Mouse (Mus musculus): Measurements from ENCODE around the gene Unc119b.
"Not testable (repeated sequence)": the region's sequence is repeated elsewhere in the genome, so short reads cannot be mapped to it uniquely, and the experiment has no call there.

Unc119b gene

DNA sequence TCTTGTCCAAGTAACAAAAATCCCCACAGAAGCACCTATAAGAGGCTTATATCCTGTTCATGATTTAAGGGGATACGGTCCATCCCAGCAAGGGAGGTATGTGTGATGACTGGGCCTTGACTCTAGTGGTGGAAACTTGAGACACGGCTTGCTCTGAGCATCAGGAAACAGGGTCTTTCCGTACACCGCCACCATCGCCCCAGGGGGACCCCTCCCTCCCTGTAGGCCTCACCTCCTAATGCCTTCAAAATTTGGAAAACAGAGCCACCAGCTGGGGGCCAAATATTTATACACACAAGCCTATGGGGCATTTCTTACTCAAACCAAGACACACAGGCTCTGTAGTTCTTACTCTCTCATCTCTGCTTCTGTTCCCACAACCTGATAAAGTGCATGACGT, 43.0 kb downstream of the Unc119b start:
- no peak for DNase-seq (ENCODE audit: extremely low read depth, low read depth)

DNA sequence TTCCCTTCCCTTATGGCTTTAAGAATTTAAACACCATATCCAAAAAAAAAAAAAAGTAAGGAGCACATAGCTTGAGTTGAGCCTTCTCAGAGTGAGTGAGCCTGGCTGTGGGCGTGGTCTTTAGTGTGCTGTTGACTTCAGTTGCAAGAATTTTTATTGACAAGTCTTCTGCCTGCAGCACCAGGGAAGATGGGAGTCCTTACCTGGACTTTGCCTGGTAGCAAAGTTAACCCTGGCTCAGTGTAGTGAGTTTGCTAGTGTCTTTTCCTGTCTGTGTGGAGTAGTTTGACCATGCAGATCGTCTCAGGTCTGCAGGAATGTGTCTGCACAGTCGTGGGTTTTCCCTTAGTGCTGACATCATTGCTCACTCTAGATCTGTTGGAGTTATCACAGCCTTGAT, 43.8 kb downstream of the Unc119b start:
- DNase-seq (ENCODE audit: extremely low read depth, low read depth): no peak

DNA sequence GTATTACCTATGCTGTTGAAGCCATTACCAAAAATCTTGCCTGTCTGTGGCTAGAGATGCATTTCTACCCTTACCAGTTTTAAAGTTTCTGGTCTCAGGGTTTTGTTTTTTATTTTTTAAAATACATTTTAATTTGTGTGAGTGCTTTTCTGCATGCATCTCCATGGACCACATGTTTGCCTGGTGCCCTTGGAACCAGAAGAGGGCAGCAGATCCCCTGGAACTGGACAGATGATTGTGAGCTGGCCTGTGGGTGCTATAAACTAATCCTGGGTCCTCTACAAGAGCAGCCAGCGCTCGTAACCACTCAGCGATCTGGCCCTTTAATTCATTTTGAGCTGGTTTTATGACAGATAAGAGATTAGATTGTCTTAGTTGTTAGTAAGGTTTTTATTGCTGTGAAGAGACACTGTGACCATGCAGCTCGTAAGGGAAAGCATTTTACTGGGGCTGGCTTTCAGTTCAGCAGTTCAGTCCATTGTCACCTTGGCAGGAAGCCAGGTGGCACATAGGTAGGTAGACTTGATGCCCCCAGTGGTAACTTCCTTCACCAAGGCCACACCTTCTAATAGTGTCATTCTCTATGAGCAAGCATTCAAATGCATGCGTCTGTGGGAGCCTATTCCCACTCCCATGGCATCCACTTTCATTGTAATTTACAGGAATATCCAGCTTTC, 45.0 kb downstream of the Unc119b start:
- no peak for DNase-seq (ENCODE audit: extremely low read depth, low read depth)

DNA sequence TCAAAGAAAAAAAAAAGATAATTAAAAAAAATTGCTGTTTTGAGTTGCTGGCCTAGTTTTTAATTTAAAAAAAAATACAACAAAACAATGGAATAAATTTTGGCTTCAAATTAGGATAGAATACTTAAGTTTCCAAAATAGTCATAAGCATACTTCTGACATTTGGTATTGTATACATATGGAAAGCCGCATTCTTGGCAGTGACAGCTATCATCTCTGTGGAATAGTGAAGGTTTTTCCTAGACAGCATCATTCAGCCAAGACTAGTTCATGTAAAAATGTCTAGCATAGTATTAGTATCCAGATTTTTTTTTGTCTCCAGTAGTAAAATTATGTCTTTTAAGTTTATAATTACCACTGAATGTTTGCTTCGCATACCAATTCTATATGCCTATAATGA, 49.1 kb downstream of the Unc119b start:
- no peak for DNase-seq (ENCODE audit: extremely low read depth, low read depth)

DNA sequence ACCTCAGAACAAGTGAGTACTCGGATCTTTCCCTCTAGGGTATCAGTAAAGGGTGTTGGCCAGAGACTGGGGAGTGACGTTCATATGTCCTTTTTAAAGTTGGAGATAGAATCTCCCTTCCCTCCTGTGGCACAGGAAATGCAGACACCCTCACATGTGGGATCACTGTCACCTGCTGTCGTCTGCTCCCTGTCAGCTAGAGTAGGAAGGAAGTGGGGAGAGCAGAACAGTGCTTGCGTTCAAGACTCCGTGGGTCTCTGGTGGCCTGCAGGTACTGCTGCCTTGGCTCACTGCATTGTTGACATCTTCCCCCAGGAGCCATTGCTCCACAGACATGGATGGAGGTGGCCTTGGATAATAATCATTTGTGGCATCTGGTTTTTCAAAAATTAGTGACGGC, 51.3 kb downstream of the Unc119b start:
- no peak for DNase-seq (ENCODE audit: extremely low read depth, low read depth)

DNA sequence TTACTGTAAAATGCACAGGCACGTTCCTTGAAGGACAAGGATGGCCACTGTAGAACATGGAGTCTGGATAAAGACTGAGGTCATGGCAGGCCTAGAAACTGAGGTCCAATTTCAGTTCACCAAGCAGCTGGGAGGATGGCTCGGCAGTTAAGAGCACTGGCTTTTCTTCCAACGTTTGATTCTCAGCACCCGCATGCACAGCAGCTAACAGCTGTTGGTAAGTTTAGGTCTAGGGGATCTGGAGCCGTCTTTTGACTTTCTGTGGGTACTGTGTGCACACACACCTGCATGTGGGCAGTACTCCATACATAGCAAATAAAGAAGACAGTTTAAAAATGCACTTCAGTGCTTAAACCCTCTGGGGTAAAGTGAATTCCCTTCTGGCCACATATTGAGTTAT, 53.1 kb downstream of the Unc119b start:
- no peak for DNase-seq (ENCODE audit: extremely low read depth, low read depth)

DNA sequence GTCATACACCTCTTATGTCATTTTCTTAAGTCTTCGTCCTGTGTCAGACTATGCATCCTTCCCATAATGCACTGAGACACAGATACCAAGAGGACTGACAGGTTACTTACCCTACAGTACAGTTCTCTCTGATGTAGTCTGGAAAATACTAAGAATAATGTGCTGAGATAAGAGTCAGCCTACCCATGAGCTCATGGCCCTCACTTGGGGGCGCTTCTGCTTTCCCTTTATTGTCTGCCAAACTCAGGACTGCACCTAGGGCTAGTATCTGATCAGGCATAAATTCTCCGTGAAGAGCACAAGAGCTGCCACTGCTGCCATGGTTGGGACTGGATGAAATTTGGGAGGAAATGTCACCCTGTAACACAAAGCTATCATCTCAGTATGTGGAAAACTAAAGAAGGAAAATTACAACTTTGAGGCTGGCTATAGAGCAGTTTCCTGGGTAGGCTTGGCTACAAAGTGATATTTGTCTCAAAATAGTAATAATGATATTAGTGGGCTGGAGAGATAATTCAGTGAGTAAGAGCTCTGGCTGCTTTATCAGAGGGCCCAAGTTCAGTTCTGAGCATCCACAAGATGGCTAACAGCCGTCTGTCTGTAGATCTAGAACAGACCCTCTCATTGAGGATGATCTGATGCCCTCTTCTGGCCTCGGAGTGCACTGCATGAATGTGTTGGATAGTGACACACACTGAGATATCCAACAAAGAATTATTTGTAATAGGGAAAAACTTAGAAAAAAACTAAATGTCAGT, 58.5 kb downstream of the Unc119b start:
- DNase-seq (ENCODE audit: extremely low read depth, low read depth): peak; percentile 69

DNA sequence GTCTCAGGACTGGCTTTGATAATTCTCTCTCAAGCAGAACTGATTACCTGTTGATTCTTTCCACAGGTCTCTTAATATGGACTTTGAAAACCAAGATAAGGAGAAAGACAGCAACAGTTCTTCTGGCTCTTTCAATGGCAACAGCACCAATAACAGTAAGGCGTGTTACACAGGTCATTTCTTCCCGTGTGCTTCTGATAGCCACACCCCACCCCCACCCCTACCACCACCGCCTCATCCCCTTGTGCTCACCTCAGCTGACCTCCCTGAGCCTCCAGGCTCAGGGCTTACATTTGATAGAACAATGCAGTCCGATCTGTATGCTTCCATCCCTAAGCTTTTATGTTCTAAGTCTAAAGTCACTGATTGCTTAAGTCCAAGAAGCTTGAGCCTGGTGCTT, 60.0 kb downstream of the Unc119b start:
- DNase-seq (ENCODE audit: extremely low read depth, low read depth): no peak

DNA sequence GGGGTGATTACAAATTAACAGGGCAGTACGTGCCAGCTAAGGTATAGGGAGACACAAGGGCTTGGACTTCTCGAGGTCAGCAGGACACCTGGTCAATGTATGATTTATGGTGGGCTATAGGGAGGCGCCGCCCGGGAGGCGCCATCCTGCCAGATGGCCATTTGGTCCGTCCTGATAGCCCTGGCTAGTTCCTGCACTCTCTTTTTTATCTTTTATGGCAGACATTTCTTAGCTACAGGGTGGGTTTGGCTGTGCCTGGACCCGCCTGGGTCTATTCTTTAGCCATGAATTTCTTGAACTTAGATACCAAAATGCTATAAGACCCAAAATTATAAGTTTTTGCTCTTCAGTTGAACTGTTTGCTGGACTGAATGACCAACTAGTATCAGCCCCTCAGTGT, 61.5 kb downstream of the Unc119b start:
- not testable (repeated sequence) for DNase-seq (ENCODE audit: extremely low read depth, low read depth)
